Mouse (Mus musculus) fibroblast of lung, adult 2 months (primary cell): ENCODE data around the gene Cdiptos.

Experiments
- DNase-seq: peaks from one replicate; pipeline ENCODE4 v3.0.0-alpha.2; 2011; ENCODE audit warnings: low read depth

Gene Cdiptos

GRCm38 (mm10) chr7:126922624-126923060 is 53.3 kb downstream of the Cdiptos start, which contains the start of gene Tmem219:
TSS of gene Tmem219 (minus strand) at chr7:126922917.
- DNase-seq: peak; percentile 54
